ENCODE assay signal across 11 mouse cellular contexts in the genomic region with DNA sequence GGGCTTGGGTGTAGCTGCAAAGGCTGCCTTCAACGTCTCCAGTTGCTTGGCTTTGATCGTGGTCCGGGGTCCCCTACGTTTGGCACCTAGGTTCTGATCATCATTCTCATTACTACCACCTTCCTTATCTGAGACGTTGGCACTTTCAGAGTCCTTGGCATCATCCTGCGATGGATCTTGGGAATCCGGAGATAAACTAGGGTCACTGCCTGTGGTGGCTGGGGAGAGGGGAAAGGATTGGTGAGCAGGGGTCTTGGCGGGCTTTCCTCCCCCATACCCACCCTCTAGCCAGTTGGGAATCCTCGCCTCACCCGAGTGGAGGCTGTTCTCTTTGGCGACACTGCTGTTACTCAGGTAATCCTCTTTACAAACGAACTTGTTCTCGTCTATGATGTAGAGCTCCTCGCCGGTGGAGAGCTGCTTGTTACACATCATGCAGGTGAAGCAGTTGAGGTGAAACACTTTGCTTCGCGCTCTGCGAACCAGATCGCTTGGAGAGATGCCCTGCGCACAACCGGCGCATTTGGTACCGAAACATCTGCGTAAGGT. TPM values are rescaled to one million over a fixed set of nuclear protein-coding genes. Genes with fewer than 3 reads are reported as not detected.
DNase-seq lines count a peak whose midpoint lies in the region; ATAC-seq lines count a peak whose summit lies in the region.
"Had no signal": no experiment of that assay in that cellular context is flagged by ENCODE, and none has a peak within 500 bp of the region (broad histone marks: within the 10 kb centered on the region; RNA-seq: fewer than 3 reads in every experiment).

No protein-coding gene starts in this region.

- 0 out of 2 replicates have a peak, but pooled peaks cover 3% of the 10 kb centered on the region for H3K9me3 ChIP-seq in forebrain, embryonic 10.5 days
- H3K9me3 ChIP-seq in forebrain, embryonic 16.5 days (ENCODE audit: control insufficient read depth, low read length): no peaks in the 10 kb centered on the region
- H3K9me3 ChIP-seq in forebrain, embryonic 14.5 days (replicated peaks; ENCODE audit: control insufficient read depth, low read length): no peaks in the 10 kb centered on the region
- H3K9me3 ChIP-seq: heart, embryonic 15.5 days; limb, embryonic 13.5 days had no signal

- no peak overlapping the region for H3K4me2 ChIP-seq in forebrain, embryonic 16.5 days (ENCODE audit: low read length)
- H3K4me2 ChIP-seq in forebrain, embryonic 14.5 days (ENCODE audit: low read length): no peak overlapping the region; the same call in 1 of the 2 replicates

- H3K27ac ChIP-seq in forebrain, embryonic 10.5 days: no peak overlapping the region
- no peak overlapping the region for H3K27ac ChIP-seq in forebrain, embryonic 16.5 days (ENCODE audit: low read length)
- no peak overlapping the region for H3K27ac ChIP-seq in forebrain, embryonic 14.5 days (ENCODE audit: low read depth, low read length)
- H3K27ac ChIP-seq: heart, embryonic 15.5 days; limb, embryonic 13.5 days had no signal

- peaks cover 100% of the 10 kb centered on the region for H3K27me3 ChIP-seq in forebrain, embryonic 10.5 days (ENCODE audit: poor library complexity, severe bottlenecking)
- H3K27me3 ChIP-seq in forebrain, embryonic 16.5 days (replicated peaks; ENCODE audit: control insufficient read depth, insufficient read depth, low read length): peaks cover 64% of the 10 kb centered on the region
- H3K27me3 ChIP-seq in forebrain, embryonic 14.5 days (replicated peaks; ENCODE audit: control insufficient read depth, insufficient read depth, low read length): peaks cover 93% of the 10 kb centered on the region

- peak overlapping the region; percentile 61; the same call in 1 of the 2 replicates for H3K4me3 ChIP-seq in forebrain, embryonic 10.5 days
- no peak overlapping the region for H3K4me3 ChIP-seq in forebrain, embryonic 16.5 days (replicated peaks; ENCODE audit: low read length)
- peak overlapping the region; percentile 0 for H3K4me3 ChIP-seq in forebrain, embryonic 14.5 days (ENCODE audit: low read depth, low read length)

- no peak overlapping the region for H3K9ac ChIP-seq in forebrain, embryonic 16.5 days (replicated peaks; ENCODE audit: low read depth, low read length)
- peak overlapping the region; percentile 40; the same call in 1 of the 2 replicates for H3K9ac ChIP-seq in forebrain, embryonic 14.5 days (ENCODE audit: low read length)
- H3K9ac ChIP-seq: heart, embryonic 15.5 days; limb, embryonic 13.5 days had no signal

- peaks cover 47% of the 10 kb centered on the region for H3K4me1 ChIP-seq in forebrain, embryonic 10.5 days
- peaks cover 26% of the 10 kb centered on the region for H3K4me1 ChIP-seq in forebrain, embryonic 16.5 days (replicated peaks; ENCODE audit: control insufficient read depth, insufficient read depth, low read length)
- H3K4me1 ChIP-seq in forebrain, embryonic 14.5 days (ENCODE audit: control insufficient read depth, insufficient read depth, low read length): 0 out of 2 replicates have a peak, but pooled peaks cover 5% of the 10 kb centered on the region

- peak; percentile 29 for DNase-seq in forebrain, embryonic 10.5 days (ENCODE audit: extremely low spot score, low spot score)
- DNase-seq in ZHBTc4 (ENCODE audit: low read depth, low spot score): peak; percentile 20
- no peak for DNase-seq in forebrain, embryonic 14.5 days (ENCODE audit: low spot score)
- peak; percentile 24 to 43 for DNase-seq in kidney, postnatal 4 days
- no peak for DNase-seq in frontal cortex, postnatal 25 days (ENCODE audit: low spot score in 2 of 2)
- no peak for DNase-seq in adrenal gland, postnatal 4 days (ENCODE audit: low spot score in 2 of 2)
- no peak for DNase-seq in heart, adult 9 months (ENCODE audit: low spot score in 2 of 2)

- ATAC-seq in forebrain, embryonic 16.5 days: no peak
- no peak for ATAC-seq in forebrain, embryonic 14.5 days

- no peaks in the 10 kb centered on the region for H3K36me3 ChIP-seq in forebrain, embryonic 10.5 days (replicated peaks)
- no peaks in the 10 kb centered on the region for H3K36me3 ChIP-seq in forebrain, embryonic 16.5 days (ENCODE audit: control insufficient read depth, insufficient read depth)
- no peaks in the 10 kb centered on the region for H3K36me3 ChIP-seq in forebrain, embryonic 14.5 days (ENCODE audit: control insufficient read depth, insufficient read depth, low read length)
- H3K36me3 ChIP-seq: heart, embryonic 15.5 days; limb, embryonic 13.5 days had no signal

- WGBS in forebrain, embryonic 10.5 days: 4% methylated on average over 24 of the region's 24 CpGs
- WGBS in forebrain, embryonic 16.5 days: 3% methylated on average over 24 of the region's 24 CpGs
- WGBS in forebrain, embryonic 14.5 days: 2% methylated on average over 24 of the region's 24 CpGs

RNA-seq across cellular contexts. Expression of a gene that starts 3.5 kb away (rescaled TPM):
- 1.3 and 2.6 TPM in 2 replicates for polyA plus RNA-seq in forebrain, embryonic 10.5 days (2016; fragmentation: Nextera tagmentation; extraction: Ambion mirVana)
- 2.7 and 3.0 TPM in 2 replicates for polyA plus RNA-seq in forebrain, embryonic 16.5 days (2015; fragmentation: Nextera tagmentation; extraction: Ambion mirVana)
- 7.0 and 7.2 TPM in 2 replicates for polyA plus RNA-seq in forebrain, embryonic 14.5 days (2014; fragmentation: Nextera tagmentation; extraction: Ambion mirVana)
- 1 to 10 TPM in 1 of 2 experiments, under 1 TPM in 1; 0.62 to 9.8 TPM for total RNA-seq in adrenal gland, postnatal 4 days (2021)
- polyA plus RNA-seq: C2C12; heart, embryonic 15.5 days had no signal

RNA-seq across cellular contexts. Expression of a gene that starts 8.5 kb away (rescaled TPM):
- 63.2 and 64.7 TPM in 2 replicates for polyA plus RNA-seq in forebrain, embryonic 10.5 days (2016; fragmentation: Nextera tagmentation; extraction: Ambion mirVana)
- polyA plus RNA-seq in forebrain, embryonic 16.5 days (2015; fragmentation: Nextera tagmentation; extraction: Ambion mirVana): 56.9 and 58.5 TPM in 2 replicates
- 45.1 and 45.5 TPM in 2 replicates for polyA plus RNA-seq in forebrain, embryonic 14.5 days (2014; fragmentation: Nextera tagmentation; extraction: Ambion mirVana)
- total RNA-seq in adrenal gland, postnatal 4 days (2021): 10 to 100 TPM; 27.4 to 30.5 TPM

Comparison
In these comparisons a context has a peak if more than half of its experiments do, and no peak if none do; other contexts are left out.
1. DNase-seq: peak in forebrain, embryonic 10.5 days (single experiment), ZHBTc4 (single experiment) and kidney, postnatal 4 days (2 of 2); none in forebrain, embryonic 14.5 days (single experiment), frontal cortex, postnatal 25 days (0 of 2), adrenal gland, postnatal 4 days (0 of 2) and heart, adult 9 months (0 of 2).